Mouse (Mus musculus) CH12.LX (cell line): ENCODE data around the gene 1700025C18Rik. TPM values are rescaled to one million over a fixed set of nuclear protein-coding genes. Genes with fewer than 3 reads are reported as not detected.

Experiments
- DNase-seq: peaks from one replicate; pipeline ENCODE4 v3.0.0-alpha.2; 2013; ENCODE audit errors: extremely low read depth
- H3K27ac ChIP-seq: 2 replicates; pipeline ENCODE4 v1.5.1; 2012; ENCODE audit warnings: low read depth, mild to moderate bottlenecking, control low read depth, moderate library complexity; ENCODE audit not compliant: insufficient read depth
- H3K27me3 ChIP-seq: replicated peaks from 2 replicates; pipeline ENCODE3; 2012; ENCODE audit warnings: inconsistent platforms
- H3K36me3 ChIP-seq, 2 experiments: replicated peaks in 1 of 2; 2 replicates each; pipeline versions ENCODE3 to v1.6.1; 2012; ENCODE audit warnings: inconsistent platforms in 1 of 2, low read length in 1 of 2, mild to moderate bottlenecking in 1 of 2, mixed read lengths in 1 of 2, moderate library complexity in 1 of 2; ENCODE audit not compliant: control insufficient read depth in 1 of 2, insufficient read depth in 1 of 2
- H3K4me1 ChIP-seq, 2 experiments: 2 replicates each; pipeline ENCODE4 v1.6.1; 2012; ENCODE audit warnings: inconsistent platforms in 1 of 2, moderate library complexity in 1 of 2; ENCODE audit not compliant: insufficient read depth in 2 of 2, control insufficient read depth in 1 of 2
- H3K4me2 ChIP-seq: 2 replicates; pipeline ENCODE4 v1.6.1; 2012; ENCODE audit warnings: low read depth, mild to moderate bottlenecking, control low read depth; ENCODE audit not compliant: poor library complexity, insufficient read depth, severe bottlenecking
- H3K4me3 ChIP-seq, 3 experiments: fragments of 150-350 bp in 1 of 3; sonication (generic) in 1 of 3; replicated peaks in 1 of 3; 2 replicates each; pipeline versions ENCODE3 to v1.5.1; 2011 to 2012; ENCODE audit warnings: low read depth in 2 of 3, low read length in 2 of 3, mild to moderate bottlenecking in 2 of 3, moderate library complexity in 2 of 3, control low read depth in 1 of 3, improper control_type of control experiment in 1 of 3, inconsistent platforms in 1 of 3, mixed read lengths in 1 of 3; ENCODE audit not compliant: poor library complexity in 1 of 3
- H3K79me2 ChIP-seq: replicated peaks from 2 replicates; pipeline ENCODE4 v1.6.1; 2012; ENCODE audit warnings: mild to moderate bottlenecking, moderate library complexity; ENCODE audit not compliant: control insufficient read depth, poor library complexity, insufficient read depth, severe bottlenecking; ENCODE audit errors: extremely low read depth
- H3K9ac ChIP-seq: 2 replicates; pipeline ENCODE4 v1.6.1; 2012; ENCODE audit warnings: low read depth, mild to moderate bottlenecking, control low read depth, moderate library complexity; ENCODE audit not compliant: insufficient read depth
- H3K9me3 ChIP-seq: replicated peaks from 2 replicates; pipeline ENCODE3; 2012; ENCODE audit warnings: low read length, inconsistent platforms, mixed read lengths
- BHLHE40 ChIP-seq: IDR thresholded peaks from 2 replicates; pipeline ENCODE4 v1.6.1; 2011; ENCODE audit warnings: mild to moderate bottlenecking, low read depth, low read length, improper control_type of control experiment
- CHD1 ChIP-seq: IDR thresholded peaks from 2 replicates; pipeline ENCODE4 v1.6.1; 2012; ENCODE audit warnings: low read depth, low read length, improper control_type of control experiment, inconsistent platforms
- CTCF ChIP-seq, 2 experiments: IDR thresholded peaks in 1 of 2; conservative IDR thresholded peaks in 1 of 2; 2 replicates each; pipeline ENCODE4 v1.5.1; 2011 to 2012; ENCODE audit warnings: low read depth in 2 of 2, low read length in 2 of 2, improper control_type of control experiment in 1 of 2, inconsistent platforms in 1 of 2, mild to moderate bottlenecking in 1 of 2, moderate library complexity in 1 of 2
- E2F4 ChIP-seq: IDR thresholded peaks from 2 replicates; pipeline ENCODE4 v1.6.1; 2011; ENCODE audit warnings: low read depth, low read length, improper control_type of control experiment; ENCODE audit not compliant: insufficient replicate concordance
- HCFC1 ChIP-seq: IDR thresholded peaks from 2 replicates; pipeline ENCODE4 v1.6.1; 2012; ENCODE audit warnings: low read depth, mild to moderate bottlenecking, inconsistent platforms, low read length, improper control_type of control experiment
- MAZ ChIP-seq: IDR thresholded peaks from 2 replicates; pipeline ENCODE4 v1.6.1; 2012; ENCODE audit warnings: low read depth, mild to moderate bottlenecking, inconsistent platforms, low read length, improper control_type of control experiment, moderate library complexity
- MEF2A ChIP-seq: IDR thresholded peaks from 2 replicates; pipeline ENCODE4 v1.6.1; 2014; ENCODE audit warnings: low read depth, mild to moderate bottlenecking, inconsistent platforms, low read length, improper control_type of control experiment, borderline replicate concordance
- MXI1 ChIP-seq: IDR thresholded peaks from 2 replicates; pipeline ENCODE4 v1.6.1; 2011; ENCODE audit warnings: mild to moderate bottlenecking, low read depth, low read length, improper control_type of control experiment
- NELFE ChIP-seq: IDR thresholded peaks from 2 replicates; pipeline ENCODE4 v1.6.1; 2011; ENCODE audit warnings: low read depth, low read length, improper control_type of control experiment
- POLR2A ChIP-seq: IDR thresholded peaks from 2 replicates; pipeline ENCODE4 v1.6.1; 2011; ENCODE audit warnings: low read depth, mild to moderate bottlenecking, improper control_type of control experiment, low read length
- RCOR1 ChIP-seq: conservative IDR thresholded peaks from 2 replicates; pipeline ENCODE4 v1.6.1; 2012; ENCODE audit warnings: low read depth, mild to moderate bottlenecking, inconsistent platforms, low read length, improper control_type of control experiment
- SMC3 ChIP-seq: IDR thresholded peaks from 2 replicates; pipeline ENCODE4 v1.6.1; 2011; ENCODE audit warnings: low read depth, low read length, improper control_type of control experiment
- TCF12 ChIP-seq: IDR thresholded peaks from 2 replicates; pipeline ENCODE4 v1.6.1; 2014; ENCODE audit warnings: low read depth, mild to moderate bottlenecking, inconsistent platforms, low read length, improper control_type of control experiment
- ZC3H11A ChIP-seq: IDR thresholded peaks from 2 replicates; pipeline ENCODE4 v1.6.1; 2012; ENCODE audit warnings: low read depth, mild to moderate bottlenecking, inconsistent platforms, low read length, improper control_type of control experiment
- ZKSCAN1 ChIP-seq: IDR thresholded peaks from 2 replicates; pipeline ENCODE4 v1.6.1; 2012; ENCODE audit warnings: low read depth, inconsistent platforms, low read length, improper control_type of control experiment, borderline replicate concordance
- dilution Hi-C: fragments of 300-500 bp; cut with MboI; formaldehyde crosslinking; loops from 2 replicates; pipeline ENCODE4 v1.14.3; 2020; ENCODE audit warnings: low sequenced_read_pairs; ENCODE audit not compliant: extremely low pct_unique_long_range_greater_than_20kb, extremely low pct_ligation_motif_present
- in situ Hi-C: fragments of 300-500 bp; cut with MboI; formaldehyde crosslinking; loops from 3 replicates; pipeline ENCODE4 v1.14.3; 2019; ENCODE audit warnings: low sequenced_read_pairs, low pct_ligation_motif_present, low pct_unique_long_range_greater_than_20kb, mixed read lengths
- polyA plus RNA-seq: library from polyadenylated mRNA; unstranded; fragments of >175 nt; gene quantifications from 2 replicates; pipeline ENCODE4 v1.2.1, GENCODE M21; 2012; ENCODE audit warnings: low read depth; ENCODE audit not compliant: insufficient read length
- total RNA-seq, 2 experiments: library from RNA; depleted of rRNA; stranded (reverse); fragments of 300-350 nt in 1 of 2; fragments of >200 nt in 1 of 2; gene quantifications; 2 replicates each; pipeline ENCODE4 v1.2.3; 2012 to 2014

The 1700025C18Rik gene
- total and polyA plus RNA-seq, 3 experiments = not detected

DNA sequence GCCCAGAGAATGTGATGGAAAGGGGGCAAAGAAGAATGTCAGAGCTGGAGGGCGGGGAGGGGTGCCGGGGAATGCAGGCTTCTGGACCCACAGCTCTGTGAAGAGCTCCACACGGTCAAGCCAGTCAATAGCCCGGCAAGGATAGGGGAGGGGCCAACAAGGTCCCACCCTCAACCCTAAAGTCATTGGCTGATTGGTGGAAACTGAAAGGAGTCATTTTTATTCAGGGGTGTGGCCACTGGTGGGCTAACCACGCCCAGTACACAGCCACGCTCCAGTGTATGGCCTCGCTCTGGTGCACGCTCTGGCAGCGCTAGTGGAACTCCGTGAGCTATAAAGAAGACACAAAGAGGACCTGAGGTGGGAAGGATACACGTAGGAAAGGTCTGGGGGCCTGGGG, 23.2 kb upstream of the 1700025C18Rik start:
- no peak overlapping the region for H3K4me3 ChIP-seq
- DNase-seq = peak; percentile 18
- H3K27me3 ChIP-seq = peaks cover 92% of the 10 kb centered on the region
- no peak overlapping the region for H3K27ac ChIP-seq
- H3K79me2 ChIP-seq = no peaks in the 10 kb centered on the region
- H3K4me1 ChIP-seq = peaks cover 5 to 9% of the 10 kb centered on the region in 2 experiments
- H3K36me3 ChIP-seq = no peaks in the 10 kb centered on the region
- in situ Hi-C loops = no loop called here
- no peak overlapping the region for H3K9ac ChIP-seq
- TF ChIP-seq E2F4 (no peak), ZC3H11A (no peak), MAZ (no peak), CHD1 (no peak), MEF2A (no peak), RCOR1 (no peak), TCF12 (no peak)
- TF ChIP-seq, all 38 proteins: peak for 0
- dilution Hi-C loops = no loop called here
- Histone ChIP-seq H3K4me2 (no peak overlapping the region), H3K9me3 (peaks cover 4% of the 10 kb centered on the region)

DNA sequence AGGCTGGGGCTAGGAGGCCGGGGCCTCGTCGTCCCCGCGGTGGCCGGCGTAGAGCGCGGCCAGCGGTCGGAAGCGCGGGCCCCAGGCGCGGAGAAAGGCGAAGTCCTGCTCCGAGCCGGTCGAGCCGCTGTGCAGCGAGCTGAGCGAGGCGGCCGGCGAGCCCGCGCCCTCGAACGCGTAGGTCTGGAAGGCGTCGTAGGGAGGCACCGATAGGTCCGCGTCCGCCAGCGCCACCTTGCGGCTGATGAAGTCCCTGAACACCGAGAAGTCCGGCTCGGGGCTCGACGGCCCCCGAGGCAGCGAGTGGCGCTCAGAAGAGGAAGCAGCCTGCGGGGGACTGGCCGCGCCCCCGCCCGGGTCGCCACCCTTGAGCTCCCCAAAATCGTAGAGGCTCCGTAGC, 21.6 kb upstream of the 1700025C18Rik start:
- DNase-seq = no peak
- Histone ChIP-seq H3K4me2 (no peak overlapping the region), H3K27ac (no peak overlapping the region), H3K9me3 (peaks cover 4% of the 10 kb centered on the region), H3K4me3 (no peak overlapping the region), H3K79me2 (no peaks in the 10 kb centered on the region), H3K27me3 (peaks cover 89% of the 10 kb centered on the region), H3K36me3 (no peaks in the 10 kb centered on the region), H3K4me1 (peaks cover 5 to 9% of the 10 kb centered on the region in 2 experiments), H3K9ac (no peak overlapping the region)
- in situ Hi-C loops = no loop called here
- TF ChIP-seq SMC3 (peak; percentile 30), CTCF (conservative IDR thresholded peaks at IDR 0.05 in 1 of 2, IDR thresholded peaks at IDR 0.05 in 1 of 2; ENCODE audit: low read depth in 2 of 2, low read length in 2 of 2) (peak in 1 of 2 experiments; percentile 44; a peak in 2 of 4 replicates), HCFC1 (no peak)
- dilution Hi-C loops = no loop called here

DNA sequence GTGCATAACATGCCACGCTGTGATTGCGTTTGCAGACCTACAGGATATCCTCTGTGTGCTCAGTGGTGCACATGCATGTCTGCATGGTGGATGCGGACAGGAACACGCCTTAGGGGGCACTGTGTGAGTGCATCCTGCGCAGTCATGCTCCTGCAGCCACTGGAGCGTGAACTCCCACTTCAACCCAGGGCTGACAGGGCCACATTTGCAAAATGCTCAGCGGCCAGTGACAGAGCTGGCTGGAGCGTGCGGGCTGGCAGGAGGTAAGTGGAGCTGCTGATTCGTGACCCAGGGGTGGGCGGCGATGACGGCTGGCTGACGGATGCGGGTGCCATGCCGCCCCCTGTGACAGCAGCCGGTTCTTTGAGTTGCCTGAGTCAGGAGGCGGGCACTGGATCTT, 16.0 kb upstream of the 1700025C18Rik start:
- no peak overlapping the region for H3K4me2 ChIP-seq
- in situ Hi-C loops = no loop called here
- DNase-seq = no peak
- TF ChIP-seq CTCF (conservative IDR thresholded peaks at IDR 0.05 in 1 of 2, IDR thresholded peaks at IDR 0.05 in 1 of 2; ENCODE audit: low read depth in 2 of 2, low read length in 2 of 2) (no peak), HCFC1 (no peak), CHD1 (no peak), POLR2A (no peak), BHLHE40 (no peak), NELFE (no peak), MXI1 (no peak), ZKSCAN1 (no peak)
- TF ChIP-seq, all 38 proteins: peak for 0
- H3K4me3 ChIP-seq = no peak overlapping the region
- no peaks in the 10 kb centered on the region for H3K9me3 ChIP-seq
- dilution Hi-C loops = no loop called here
- H3K79me2 ChIP-seq = no peaks in the 10 kb centered on the region
- H3K27ac ChIP-seq = no peak overlapping the region
- peaks cover 87% of the 10 kb centered on the region for H3K27me3 ChIP-seq
- H3K4me1 ChIP-seq = peaks cover 4 to 7% of the 10 kb centered on the region in 2 experiments; a peak in 2 of 4 replicates
- H3K9ac ChIP-seq = no peak overlapping the region
- no peaks in the 10 kb centered on the region for H3K36me3 ChIP-seq
